Mouse (Mus musculus) cerebellum, adult 2 months (tissue): ENCODE results near the gene Dnajb8. TPM values are rescaled to one million over a fixed set of nuclear protein-coding genes. Genes with fewer than 3 reads are reported as not detected.
A peak's percentile ranks its signal among the peaks of the same experiment; 100 is the strongest.

ENCODE experiments used
- DNase-seq, 2 experiments: peaks; one replicate each; pipeline ENCODE4 v3.0.0; 2021
- H3K27ac ChIP-seq: fragments of 200-500 bp; 2 replicates; pipeline ENCODE4 v1.5.1; 2012; ENCODE audit warnings: low read length, control low read depth, inconsistent platforms; ENCODE audit not compliant: insufficient read depth
- H3K27me3 ChIP-seq: fragments of 200-500 bp; 2 replicates; pipeline ENCODE4 v1.6.1; 2012; ENCODE audit warnings: inconsistent platforms, mild to moderate bottlenecking, low read length, moderate library complexity; ENCODE audit not compliant: control insufficient read depth, insufficient read depth
- H3K4me1 ChIP-seq: fragments of 200-500 bp; 2 replicates; pipeline ENCODE4 v1.6.1; 2011; ENCODE audit warnings: low read length; ENCODE audit not compliant: control insufficient read depth, insufficient read depth
- H3K4me3 ChIP-seq: fragments of 200-500 bp; replicated peaks from 2 replicates; pipeline ENCODE3; 2011; ENCODE audit warnings: mild to moderate bottlenecking, low read depth, low read length, control low read depth; ENCODE audit not compliant: insufficient read depth
- CTCF ChIP-seq: fragments of 200-500 bp; IDR thresholded peaks from 2 replicates; pipeline ENCODE4 v1.5.1; 2011; ENCODE audit warnings: low read depth, mild to moderate bottlenecking, control low read depth, low read length, moderate library complexity, borderline replicate concordance; ENCODE audit not compliant: insufficient read depth
- POLR2A ChIP-seq: fragments of 200-500 bp; IDR thresholded peaks from 2 replicates; pipeline ENCODE4 v1.6.1; 2011; ENCODE audit warnings: low read length, control low read depth, borderline replicate concordance; ENCODE audit not compliant: insufficient read depth
- WGBS: fragments of 180-500 bp; shearing (Covaris S2); methylation state at CpG from one replicate; pipeline ENCODE4 v1.1.7; 2018; 5-methylcytosine and 5-hydroxymethylcytosine counted together
- polyA plus RNA-seq: library from polyadenylated mRNA; depleted of rRNA; stranded (reverse); fragments of >200 nt; gene quantifications from 2 replicates; pipeline ENCODE4 v1.2.3, GENCODE M21; 2012; rRNA removed

Gene Dnajb8
- not detected in 2 replicates for polyA plus RNA-seq

GRCm38 (mm10) chr6:88221968-88222367 lies at the start of gene Dnajb8:
Dnajb8 (plus strand) TSS chr6:88222268.
- Histone ChIP-seq H3K27ac (no peak within 1 kb of the TSS), H3K27me3 (no peaks in the 10 kb centered on the region), H3K4me3 (no peak within 1 kb of the TSS), H3K4me1 (no peaks in the 10 kb centered on the region)
- 58% methylated on average over 10 of the region's 10 CpGs for WGBS
- TF ChIP-seq CTCF (no peak), POLR2A (no peak)
- no peak for DNase-seq

GRCm38 (mm10) chr6:88174191-88174590 lies 47.9 kb upstream of the Dnajb8 start:
- Histone ChIP-seq H3K4me1 (no peaks in the 10 kb centered on the region), H3K4me3 (no peak overlapping the region), H3K27ac (no peak overlapping the region), H3K27me3 (no peaks in the 10 kb centered on the region)
- no peak for DNase-seq
- 94% methylated on average over 3 of the region's 3 CpGs for WGBS
- TF ChIP-seq POLR2A = no peak
- TF ChIP-seq CTCF = no peak

DNA sequence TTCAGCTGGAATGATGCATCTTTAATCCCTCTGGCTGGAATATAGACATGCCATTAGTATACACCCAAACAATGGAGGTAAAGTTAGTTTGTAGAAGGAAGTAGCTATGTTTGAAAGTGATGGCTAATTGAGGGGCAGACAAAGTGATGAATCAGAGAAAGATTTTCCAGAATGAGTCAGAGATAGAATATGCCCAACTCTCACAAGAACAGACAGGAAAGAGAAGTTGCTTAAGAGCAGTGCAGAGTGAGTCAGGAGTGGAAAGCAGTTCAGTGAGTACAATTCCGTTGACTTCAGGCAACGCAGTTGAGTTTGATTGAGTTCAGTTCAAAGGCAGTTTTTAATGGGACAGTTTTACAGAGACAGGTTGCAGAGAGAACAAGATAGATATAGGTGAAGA lies 47.4 kb upstream of the Dnajb8 start:
- no peak overlapping the region for H3K4me3 ChIP-seq
- no peaks in the 10 kb centered on the region for H3K4me1 ChIP-seq
- no peak for TF ChIP-seq CTCF
- no peak for TF ChIP-seq POLR2A
- 91% methylated on average over 2 of the region's 2 CpGs for WGBS
- no peaks in the 10 kb centered on the region for H3K27me3 ChIP-seq
- no peak for DNase-seq
- H3K27ac ChIP-seq = no peak overlapping the region

GRCm38 (mm10) chr6:88184671-88185070 lies 37.4 kb upstream of the Dnajb8 start:
- Histone ChIP-seq H3K4me1 (no peaks in the 10 kb centered on the region), H3K27ac (no peak overlapping the region), H3K27me3 (no peaks in the 10 kb centered on the region; the same call in 1 of the 2 replicates), H3K4me3 (no peak overlapping the region)
- DNase-seq = no peak
- 78% methylated on average over 4 of the region's 4 CpGs for WGBS
- no peak for TF ChIP-seq CTCF
- no peak for TF ChIP-seq POLR2A

DNA sequence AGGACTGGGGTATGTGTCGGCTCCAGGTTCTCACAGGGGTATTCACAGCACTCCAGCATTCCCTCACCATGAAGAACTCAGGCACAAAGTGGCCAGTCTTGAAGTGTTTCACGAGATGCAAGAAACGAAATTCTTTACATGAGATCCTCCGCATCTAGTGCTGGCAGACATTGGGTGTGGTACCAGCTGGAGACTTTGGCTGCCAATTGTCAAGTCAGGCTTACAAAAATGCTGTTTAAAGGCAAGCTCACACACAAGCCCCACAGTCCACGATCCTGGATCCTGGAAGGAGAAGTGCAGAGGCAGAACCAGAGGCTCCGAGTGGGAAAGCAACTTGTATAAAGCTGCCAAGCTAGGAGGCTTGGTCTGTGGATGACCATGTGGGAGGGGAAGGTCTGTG lies 33.9 kb upstream of the Dnajb8 start:
- WGBS = 16% methylated on average over 6 of the region's 6 CpGs
- Histone ChIP-seq H3K4me1 (no peaks in the 10 kb centered on the region), H3K27ac (no peak overlapping the region), H3K27me3 (peaks cover 2% of the 10 kb centered on the region; the same call in 1 of the 2 replicates), H3K4me3 (no peak overlapping the region)
- no peak for TF ChIP-seq CTCF
- no peak for TF ChIP-seq POLR2A
- no peak for DNase-seq

- under 1% methylated on average over 56 of the region's 56 CpGs for WGBS
- Histone ChIP-seq H3K27me3 (peaks cover 9% of the 10 kb centered on the region; the same call in 1 of the 2 replicates), H3K4me3 (peak overlapping the region; percentile 62), H3K4me1 (no peaks in the 10 kb centered on the region), H3K27ac (no peak overlapping the region)
- DNase-seq = peak; percentile 72 to 80
- TF ChIP-seq CTCF (peak; percentile 76), POLR2A (no peak)
These were observed 32.6 kb upstream of the Dnajb8 start for GRCm38 (mm10) chr6:88189312-88190042.

GRCm38 (mm10) chr6:88190043-88190309 lies 32.1 kb upstream of the Dnajb8 start:
- WGBS = 8% methylated on average over 13 of the region's 13 CpGs
- Histone ChIP-seq H3K4me3 (peak overlapping the region; percentile 62), H3K27me3 (peaks cover 9% of the 10 kb centered on the region; the same call in 1 of the 2 replicates), H3K4me1 (no peaks in the 10 kb centered on the region), H3K27ac (no peak overlapping the region)
- DNase-seq = no peak
- TF ChIP-seq POLR2A (no peak), CTCF (no peak)

- H3K27ac ChIP-seq = no peak overlapping the region
- H3K4me1 ChIP-seq = no peaks in the 10 kb centered on the region
- no peak for DNase-seq
- H3K4me3 ChIP-seq = peak overlapping the region; percentile 62
- H3K27me3 ChIP-seq = peaks cover 9% of the 10 kb centered on the region; the same call in 1 of the 2 replicates
- 24% methylated on average over 49 of the region's 49 CpGs for WGBS
- TF ChIP-seq POLR2A = no peak
- TF ChIP-seq CTCF = no peak
These were observed 31.6 kb upstream of the Dnajb8 start for GRCm38 (mm10) chr6:88190310-88191023.
